Mouse (Mus musculus) thymus, adult 2 months (tissue): Measurements from ENCODE around the gene Palmd. TPM values are rescaled to one million over a fixed set of nuclear protein-coding genes. Genes with fewer than 3 reads are reported as not detected.

Experiments used
- DNase-seq: peaks from one replicate; pipeline ENCODE4 v3.0.0; 2021
- H3K27ac ChIP-seq: fragments of 200-500 bp; 2 replicates; pipeline ENCODE4 v1.5.1; 2012; ENCODE audit warnings: low read length, control low read depth; ENCODE audit not compliant: control insufficient read depth, insufficient read depth
- H3K27me3 ChIP-seq: fragments of 200-500 bp; 2 replicates; pipeline ENCODE4 v1.6.1; 2012; ENCODE audit warnings: mild to moderate bottlenecking, low read length, moderate library complexity, mixed read lengths; ENCODE audit not compliant: control insufficient read depth, insufficient read depth
- H3K36me3 ChIP-seq: fragments of 200-500 bp; 2 replicates; pipeline ENCODE4 v1.6.1; 2012; ENCODE audit warnings: mild to moderate bottlenecking, low read length, moderate library complexity; ENCODE audit not compliant: control insufficient read depth, insufficient read depth
- H3K4me1 ChIP-seq: fragments of 200-500 bp; replicated peaks from 2 replicates; pipeline ENCODE4 v1.6.1; 2012; ENCODE audit warnings: low read length; ENCODE audit not compliant: control insufficient read depth, insufficient read depth
- H3K4me3 ChIP-seq: fragments of 200-500 bp; 2 replicates; pipeline ENCODE4 v1.5.1; 2012; ENCODE audit warnings: mild to moderate bottlenecking, low read length, control low read depth, moderate library complexity; ENCODE audit not compliant: control insufficient read depth, insufficient read depth
- CTCF ChIP-seq: fragments of 200-500 bp; IDR thresholded peaks from 2 replicates; pipeline ENCODE4 v1.5.1; 2012; ENCODE audit warnings: mild to moderate bottlenecking, control low read depth, low read length, moderate library complexity, borderline replicate concordance; ENCODE audit not compliant: control insufficient read depth, poor library complexity, insufficient read depth; ENCODE audit errors: extremely low read depth
- POLR2A ChIP-seq: fragments of 200-500 bp; IDR thresholded peaks from 2 replicates; pipeline ENCODE4 v1.6.1; 2012; ENCODE audit warnings: mild to moderate bottlenecking, low read length, control low read depth, moderate library complexity; ENCODE audit not compliant: control insufficient read depth, poor library complexity, insufficient read depth; ENCODE audit errors: extremely low read depth
- WGBS: fragments of 180-500 bp; shearing (Covaris S2); methylation state at CpG from one replicate; pipeline ENCODE4 v1.1.7; 2018; 5-methylcytosine and 5-hydroxymethylcytosine counted together
- polyA plus RNA-seq: library from polyadenylated mRNA; depleted of rRNA; stranded (reverse); fragments of >200 nt; gene quantifications from 2 replicates; pipeline ENCODE4 v1.2.3, GENCODE M21; 2012

Palmd gene
- polyA plus RNA-seq, 1 experiment, result 1.0 TPM

GRCm38 (mm10) chr3:116950665-116951115, 18.1 kb downstream of the Palmd start:
- Histone ChIP-seq H3K27ac (no peak overlapping the region), H3K4me3 (no peak overlapping the region), H3K4me1 (no peaks in the 10 kb centered on the region), H3K27me3 (no peaks in the 10 kb centered on the region), H3K36me3 (no peaks in the 10 kb centered on the region)
- WGBS, result 91% methylated on average over 6 of the region's 6 CpGs
- no peak for DNase-seq
- TF ChIP-seq POLR2A (no peak), CTCF (no peak)

GRCm38 (mm10) chr3:116946476-116946875, 22.3 kb downstream of the Palmd start:
- TF ChIP-seq POLR2A, result no peak
- H3K4me3 ChIP-seq, result no peak overlapping the region
- WGBS, result 81% methylated on average over 4 of the region's 4 CpGs

GRCm38 (mm10) chr3:116943422-116943821, 25.4 kb downstream of the Palmd start:
- Histone ChIP-seq H3K27ac (no peak overlapping the region), H3K4me3 (no peak overlapping the region), H3K4me1 (no peaks in the 10 kb centered on the region), H3K27me3 (no peaks in the 10 kb centered on the region), H3K36me3 (no peaks in the 10 kb centered on the region)
- TF ChIP-seq POLR2A, result no peak
- TF ChIP-seq CTCF, result no peak
- no peak for DNase-seq
- 91% methylated on average over 4 of the region's 4 CpGs for WGBS

More at GRCm38 (mm10) chr3:116946476-116946875, 22.3 kb downstream of the Palmd start:
- Histone ChIP-seq H3K27ac (no peak overlapping the region), H3K36me3 (no peaks in the 10 kb centered on the region), H3K4me1 (no peaks in the 10 kb centered on the region), H3K27me3 (no peaks in the 10 kb centered on the region)
- DNase-seq, result no peak

- 93% methylated on average over 6 of the region's 6 CpGs for WGBS
- TF ChIP-seq CTCF (no peak), POLR2A (no peak)
- H3K27ac ChIP-seq, result no peak overlapping the region
- H3K4me1 ChIP-seq, result no peaks in the 10 kb centered on the region
- no peak overlapping the region for H3K4me3 ChIP-seq
- DNase-seq, result no peak
- H3K36me3 ChIP-seq, result no peaks in the 10 kb centered on the region
- H3K27me3 ChIP-seq, result no peaks in the 10 kb centered on the region
These were observed 26.0 kb downstream of the Palmd start for GRCm38 (mm10) chr3:116942751-116943150.

GRCm38 (mm10) chr3:116941559-116942117, 27.1 kb downstream of the Palmd start:
- H3K4me1 ChIP-seq, result no peaks in the 10 kb centered on the region
- no peak overlapping the region for H3K4me3 ChIP-seq
- DNase-seq, result no peak
- 88% methylated on average over 1 of the region's 1 CpGs for WGBS
- TF ChIP-seq CTCF, result no peak
- TF ChIP-seq POLR2A, result no peak
- no peaks in the 10 kb centered on the region for H3K36me3 ChIP-seq
- H3K27ac ChIP-seq, result no peak overlapping the region
- no peaks in the 10 kb centered on the region for H3K27me3 ChIP-seq

- no peak for DNase-seq
- Histone ChIP-seq H3K4me1 (no peaks in the 10 kb centered on the region), H3K36me3 (no peaks in the 10 kb centered on the region), H3K27me3 (no peaks in the 10 kb centered on the region), H3K27ac (no peak overlapping the region), H3K4me3 (no peak overlapping the region)
- 87% methylated on average over 10 of the region's 10 CpGs for WGBS
- no peak for TF ChIP-seq POLR2A
- TF ChIP-seq CTCF, result no peak
These were observed 27.8 kb downstream of the Palmd start for GRCm38 (mm10) chr3:116940804-116941558.
